Mouse (Mus musculus): ENCODE measurements around the gene Med24.
A peak's percentile ranks its signal among the peaks of the same experiment; 100 is the strongest.

Med24 gene

GRCm38 (mm10) chr11:98772667-98773171 lies 43.5 kb upstream of the Med24 start:
- Histone ChIP-seq H3K4me3 (replicated peaks; ENCODE audit: low read length) (no peak overlapping the region), H3K4me1 (replicated peaks; ENCODE audit: low read depth, low read length) (peaks cover 87% of the 10 kb centered on the region), H3K27me3 (ENCODE audit: insufficient read depth, low read length) (peaks cover 29% of the 10 kb centered on the region), H3K36me3 (ENCODE audit: insufficient read depth, low read length) (peaks cover 49% of the 10 kb centered on the region), H3K9me3 (ENCODE audit: low read length) (no peaks in the 10 kb centered on the region)
- TF ChIP-seq POU5F1 (IDR thresholded peaks at IDR 0.05; ENCODE audit: borderline replicate concordance, low read length) (no peak), CTCF (conservative IDR thresholded peaks at IDR 0.05; ENCODE audit: low read length) (no peak), NANOG (IDR thresholded peaks at IDR 0.05; ENCODE audit: borderline replicate concordance, low read length) (no peak)

- Histone ChIP-seq H3K9me3 (ENCODE audit: low read length) (no peaks in the 10 kb centered on the region), H3K4me3 (replicated peaks; ENCODE audit: low read length) (no peak overlapping the region), H3K27me3 (ENCODE audit: insufficient read depth, low read length) (peaks cover 29% of the 10 kb centered on the region), H3K36me3 (ENCODE audit: insufficient read depth, low read length) (peaks cover 49% of the 10 kb centered on the region), H3K4me1 (replicated peaks; ENCODE audit: low read depth, low read length) (peaks cover 87% of the 10 kb centered on the region)
- TF ChIP-seq CTCF (conservative IDR thresholded peaks at IDR 0.05; ENCODE audit: low read length) (no peak), NANOG (IDR thresholded peaks at IDR 0.05; ENCODE audit: borderline replicate concordance, low read length) (no peak), POU5F1 (IDR thresholded peaks at IDR 0.05; ENCODE audit: borderline replicate concordance, low read length) (no peak)
Observed at GRCm38 (mm10) chr11:98771844-98772525, 42.8 kb upstream of the Med24 start.

GRCm38 (mm10) chr11:98771131-98771530 lies 41.9 kb upstream of the Med24 start:
- Histone ChIP-seq H3K4me3 (replicated peaks; ENCODE audit: low read length) (no peak overlapping the region), H3K27me3 (ENCODE audit: insufficient read depth, low read length) (peaks cover 29% of the 10 kb centered on the region), H3K36me3 (ENCODE audit: insufficient read depth, low read length) (peaks cover 49% of the 10 kb centered on the region), H3K9me3 (ENCODE audit: low read length) (no peaks in the 10 kb centered on the region), H3K4me1 (replicated peaks; ENCODE audit: low read depth, low read length) (peaks cover 86% of the 10 kb centered on the region)
- TF ChIP-seq NANOG (IDR thresholded peaks at IDR 0.05; ENCODE audit: borderline replicate concordance, low read length) (no peak), POU5F1 (IDR thresholded peaks at IDR 0.05; ENCODE audit: borderline replicate concordance, low read length) (no peak), CTCF (conservative IDR thresholded peaks at IDR 0.05; ENCODE audit: low read length) (no peak)

- Histone ChIP-seq H3K4me3 (replicated peaks; ENCODE audit: low read length) (no peak overlapping the region), H3K9me3 (ENCODE audit: low read length) (no peaks in the 10 kb centered on the region), H3K27me3 (ENCODE audit: insufficient read depth, low read length) (peaks cover 29% of the 10 kb centered on the region), H3K4me1 (replicated peaks; ENCODE audit: low read depth, low read length) (peaks cover 85% of the 10 kb centered on the region), H3K36me3 (ENCODE audit: insufficient read depth, low read length) (peaks cover 49% of the 10 kb centered on the region)
- TF ChIP-seq POU5F1 (IDR thresholded peaks at IDR 0.05; ENCODE audit: borderline replicate concordance, low read length) (no peak), NANOG (IDR thresholded peaks at IDR 0.05; ENCODE audit: borderline replicate concordance, low read length) (no peak), CTCF (conservative IDR thresholded peaks at IDR 0.05; ENCODE audit: low read length) (no peak)
Observed at GRCm38 (mm10) chr11:98770096-98770975, 41.1 kb upstream of the Med24 start.

GRCm38 (mm10) chr11:98769007-98769954 lies 40.0 kb upstream of the Med24 start:
- H3K4me1 ChIP-seq (replicated peaks; ENCODE audit: low read depth, low read length) = peaks cover 86% of the 10 kb centered on the region
- peaks cover 24% of the 10 kb centered on the region for H3K27me3 ChIP-seq (ENCODE audit: insufficient read depth, low read length)
- peaks cover 49% of the 10 kb centered on the region for H3K36me3 ChIP-seq (ENCODE audit: insufficient read depth, low read length)
- H3K4me3 ChIP-seq (replicated peaks; ENCODE audit: low read length) = no peak overlapping the region
- no peaks in the 10 kb centered on the region for H3K9me3 ChIP-seq (ENCODE audit: low read length)
- no peak for TF ChIP-seq CTCF (conservative IDR thresholded peaks at IDR 0.05; ENCODE audit: low read length)
- TF ChIP-seq POU5F1 (IDR thresholded peaks at IDR 0.05; ENCODE audit: borderline replicate concordance, low read length) = no peak
- no peak for TF ChIP-seq NANOG (IDR thresholded peaks at IDR 0.05; ENCODE audit: borderline replicate concordance, low read length)

GRCm38 (mm10) chr11:98768127-98769006 lies 39.1 kb upstream of the Med24 start:
- H3K4me1 ChIP-seq (replicated peaks; ENCODE audit: low read depth, low read length) = peaks cover 88% of the 10 kb centered on the region
- H3K27me3 ChIP-seq (ENCODE audit: insufficient read depth, low read length) = peaks cover 18% of the 10 kb centered on the region
- H3K9me3 ChIP-seq (ENCODE audit: low read length) = no peaks in the 10 kb centered on the region
- TF ChIP-seq CTCF (conservative IDR thresholded peaks at IDR 0.05; ENCODE audit: low read length) (no peak), POU5F1 (IDR thresholded peaks at IDR 0.05; ENCODE audit: borderline replicate concordance, low read length) (no peak), NANOG (IDR thresholded peaks at IDR 0.05; ENCODE audit: borderline replicate concordance, low read length) (no peak)
- peaks cover 49% of the 10 kb centered on the region for H3K36me3 ChIP-seq (ENCODE audit: insufficient read depth, low read length)
- H3K4me3 ChIP-seq (replicated peaks; ENCODE audit: low read length) = peak overlapping the region; percentile 45

- H3K36me3 ChIP-seq (ENCODE audit: insufficient read depth, low read length) = peaks cover 46% of the 10 kb centered on the region
Observed at GRCm38 (mm10) chr11:98767713-98768112, 38.5 kb upstream of the Med24 start.

More at GRCm38 (mm10) chr11:98767713-98768112, 38.5 kb upstream of the Med24 start:
- TF ChIP-seq CTCF (conservative IDR thresholded peaks at IDR 0.05; ENCODE audit: low read length) = no peak
- Histone ChIP-seq H3K9me3 (ENCODE audit: low read length) (no peaks in the 10 kb centered on the region), H3K4me3 (replicated peaks; ENCODE audit: low read length) (peak overlapping the region; percentile 45), H3K4me1 (replicated peaks; ENCODE audit: low read depth, low read length) (peaks cover 88% of the 10 kb centered on the region), H3K27me3 (ENCODE audit: insufficient read depth, low read length) (peaks cover 12% of the 10 kb centered on the region)

Data from E14TG2a.4 (cell line).